Mouse (Mus musculus): ENCODE results near the gene Hcrtr1.

DNA sequence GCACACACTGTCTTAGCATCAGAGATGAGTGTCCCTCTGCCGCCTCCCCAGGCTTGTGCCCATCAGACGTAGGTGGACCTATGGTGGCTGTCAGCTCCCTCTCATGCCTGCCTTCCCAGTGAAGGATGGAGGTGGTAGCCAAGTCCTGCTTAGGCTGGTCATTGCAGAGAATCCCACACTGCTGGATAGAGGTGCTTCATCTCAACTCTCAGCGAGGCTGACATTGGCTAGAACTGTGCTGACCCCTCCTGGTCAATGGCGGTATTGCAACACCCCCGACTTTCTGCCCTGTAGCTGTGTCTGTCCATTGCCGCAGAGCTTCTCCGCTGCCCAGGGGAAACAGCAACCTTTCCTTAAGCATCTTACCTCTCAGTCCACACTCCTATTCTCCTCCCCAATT lies 51.9 kb downstream of the Hcrtr1 start:
- TF ChIP-seq CTCF (IDR thresholded peaks at IDR 0.05; ENCODE audit: insufficient read depth, low read depth, low read length) (peak; percentile 94), POLR2A (IDR thresholded peaks at IDR 0.05; ENCODE audit: insufficient read depth, low read depth, low read length) (no peak)
